Mouse (Mus musculus): ENCODE data around the gene Sec61a1. TPM values are rescaled to one million over a fixed set of nuclear protein-coding genes. Genes with fewer than 3 reads are reported as not detected.

Sec61a1 gene
- total RNA-seq, 2 experiments from 2014 or later = 117 to 128 TPM

DNA sequence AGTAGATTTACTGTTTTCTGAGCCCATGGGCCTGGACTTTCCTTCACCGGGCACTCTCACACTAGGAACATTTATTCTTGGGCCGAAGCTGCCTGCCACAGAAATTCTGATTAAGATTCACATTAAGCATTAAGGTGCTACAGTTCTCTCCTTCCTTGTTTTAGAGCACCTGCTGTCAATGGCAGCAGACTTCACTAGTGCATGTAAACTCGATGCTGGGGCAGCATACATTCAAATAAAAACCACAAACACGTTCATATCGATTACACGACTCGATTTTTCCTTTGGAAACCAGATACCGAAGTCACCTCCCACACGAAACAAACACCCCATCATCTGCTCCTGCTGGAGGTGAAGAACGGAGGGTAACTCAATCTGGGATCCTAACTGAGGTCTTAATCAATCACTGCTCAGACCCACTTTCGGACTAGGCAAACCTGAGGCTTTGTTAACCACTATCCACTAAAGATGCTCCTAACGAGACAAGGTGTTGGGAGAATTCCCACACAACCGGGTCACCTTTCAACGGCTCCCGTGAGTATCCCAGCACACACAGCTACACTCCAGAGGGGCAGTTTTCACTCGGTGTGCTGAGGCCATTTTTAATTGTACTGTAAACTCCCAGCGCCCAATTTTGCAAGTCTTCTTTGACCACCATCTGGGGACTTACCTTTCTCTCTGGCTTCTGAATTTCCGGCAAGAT lies 853 bp downstream of the Sec61a1 start:
- DNase-seq (ENCODE audit: low spot score in 2 of 2) = no peak

DNA sequence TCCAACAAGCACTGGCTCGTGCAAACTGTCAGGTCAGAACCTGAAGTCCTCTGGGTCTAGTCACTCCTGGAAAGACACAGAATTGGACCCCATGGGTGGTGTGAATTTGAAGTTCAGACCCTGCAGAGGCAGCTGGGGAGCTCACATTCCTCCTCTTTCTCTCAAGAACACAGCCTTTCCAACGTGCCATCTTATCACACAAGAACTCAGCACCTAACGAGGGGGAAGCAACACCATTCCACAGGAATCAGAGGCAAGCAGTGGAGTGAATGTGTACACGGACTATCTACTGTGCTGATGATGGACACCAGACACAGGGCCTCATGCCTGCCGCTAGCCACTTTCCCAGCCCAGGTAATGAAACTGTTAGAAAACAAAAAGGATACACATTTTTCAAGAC lies 2.0 kb downstream of the Sec61a1 start:
- DNase-seq (ENCODE audit: low spot score in 2 of 2) = no peak

DNA sequence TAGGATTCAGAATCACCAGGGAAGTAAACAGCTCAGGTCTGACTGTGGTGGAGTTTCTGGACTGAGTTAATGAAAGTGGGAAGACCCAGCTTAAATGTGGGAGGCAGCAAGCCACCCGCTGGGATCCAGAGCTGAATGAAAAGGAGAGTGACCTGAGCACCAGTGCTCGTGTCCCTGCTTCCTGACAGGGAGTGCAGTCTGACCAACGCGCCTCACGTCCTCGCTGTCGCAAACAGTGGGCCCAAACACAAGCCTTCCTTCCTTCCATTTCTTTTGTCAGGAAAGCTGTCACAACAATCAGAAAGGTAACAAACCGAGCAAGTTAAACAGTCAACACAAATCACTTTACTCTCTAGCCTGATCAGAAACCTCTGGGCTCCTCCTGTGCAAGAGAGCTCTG lies 2.7 kb downstream of the Sec61a1 start:
- DNase-seq (ENCODE audit: low spot score in 2 of 2) = no peak

DNA sequence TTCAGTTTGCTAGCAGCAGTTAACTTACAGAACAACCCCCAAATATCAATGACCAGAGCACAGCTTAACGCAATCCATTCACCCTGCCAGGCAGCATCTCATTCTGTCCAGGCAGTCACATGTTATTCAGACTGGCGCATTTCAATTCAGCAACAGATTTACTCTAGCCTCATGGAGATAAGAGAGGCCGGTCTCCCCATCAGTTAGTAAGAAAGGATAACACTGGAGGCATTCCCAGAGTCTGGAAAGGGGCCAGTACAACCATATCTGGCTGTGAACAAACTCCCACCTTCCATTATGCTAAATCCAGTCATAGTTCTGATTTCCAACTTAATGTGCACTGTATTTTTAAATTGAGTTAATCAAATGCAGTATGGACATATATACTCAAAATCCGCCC lies 4.2 kb downstream of the Sec61a1 start:
- DNase-seq (ENCODE audit: low spot score in 2 of 2) = no peak

DNA sequence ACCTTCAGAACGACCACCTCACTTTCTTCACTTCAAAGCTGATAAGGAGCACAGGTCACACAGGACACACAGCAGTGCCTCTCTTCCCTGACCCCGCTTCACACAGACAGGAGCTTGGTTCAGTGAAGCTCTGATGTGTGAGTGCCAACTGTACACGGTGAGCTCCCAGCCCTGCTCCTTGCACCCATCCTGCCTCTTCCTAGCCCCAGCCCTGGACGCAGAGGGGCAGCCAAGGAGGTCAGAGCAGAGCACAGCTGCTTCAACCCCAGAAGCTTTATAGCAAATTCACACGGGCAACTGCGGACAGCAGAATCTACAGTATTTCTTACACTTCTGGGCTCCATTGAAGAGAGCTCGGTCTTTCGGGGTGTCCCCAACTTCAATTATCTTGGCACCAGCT lies 4.7 kb downstream of the Sec61a1 start:
- DNase-seq (ENCODE audit: low spot score in 2 of 2) = no peak

DNA sequence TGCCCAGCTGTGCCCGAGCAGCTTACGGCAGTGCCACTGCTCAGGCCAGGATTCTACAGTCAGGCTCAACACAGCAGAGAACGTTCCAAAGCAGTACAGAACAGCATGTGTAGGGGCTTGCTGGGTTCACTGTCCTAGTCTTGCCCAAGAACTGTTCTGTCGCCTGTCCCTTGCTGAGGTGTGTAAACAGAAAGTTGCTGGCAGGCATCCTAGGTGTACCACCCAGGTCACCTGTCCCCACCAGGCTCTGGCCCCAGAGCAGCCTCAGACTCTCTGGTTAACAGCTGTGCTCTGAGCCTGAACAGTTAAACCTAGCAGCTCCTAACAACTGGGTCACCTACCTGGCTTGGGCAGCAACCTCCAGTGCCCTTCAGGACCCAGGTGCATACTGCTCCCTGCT lies 15.7 kb downstream of the Sec61a1 start:
- DNase-seq (ENCODE audit: low spot score in 2 of 2) = no peak

DNA sequence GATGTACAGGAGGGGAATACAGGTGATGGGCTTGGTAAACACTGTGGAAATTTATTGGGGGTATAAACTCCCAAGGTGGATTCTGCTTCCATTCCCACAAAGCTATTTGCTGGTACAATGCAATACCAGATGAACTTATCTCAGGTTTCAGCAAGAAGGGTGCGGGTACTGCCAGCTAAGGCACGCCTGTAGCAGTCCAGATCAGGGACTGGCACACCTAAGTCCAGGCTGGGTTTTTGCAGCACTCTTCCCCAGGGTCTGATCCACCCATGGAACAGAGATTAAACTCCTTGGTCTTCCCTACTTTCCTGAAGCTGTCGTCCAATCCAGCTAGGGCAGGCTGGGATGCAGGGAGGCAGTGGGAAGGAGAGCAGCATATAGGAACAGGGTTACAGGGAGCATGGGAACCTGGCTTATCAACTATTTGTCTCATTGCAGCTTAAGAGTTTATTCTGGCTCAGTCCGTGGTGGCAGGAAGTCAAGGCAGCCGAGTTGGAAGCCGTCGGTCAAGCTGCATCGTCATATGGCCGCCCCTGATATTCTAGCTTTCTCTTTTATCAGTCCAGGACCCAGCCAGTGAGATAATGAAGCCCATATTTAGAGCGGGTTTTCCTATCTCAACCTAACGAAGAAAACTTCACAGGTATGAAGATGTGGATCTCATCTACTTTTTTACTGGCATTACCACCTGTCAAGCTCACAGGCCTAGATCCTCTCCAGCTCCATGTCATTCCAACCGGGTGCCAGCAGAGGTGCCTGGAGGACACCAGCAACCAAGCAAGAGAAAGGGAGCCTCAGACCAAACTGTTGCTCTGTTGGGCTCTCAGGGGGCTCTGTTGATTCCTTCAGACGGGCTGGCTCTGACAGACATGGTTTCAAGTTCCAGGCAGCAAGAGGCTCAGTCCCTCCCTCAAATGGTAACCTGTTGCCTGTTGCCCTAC lies 16.4 kb downstream of the Sec61a1 start:
- no peak for DNase-seq (ENCODE audit: low spot score in 2 of 2)

DNA sequence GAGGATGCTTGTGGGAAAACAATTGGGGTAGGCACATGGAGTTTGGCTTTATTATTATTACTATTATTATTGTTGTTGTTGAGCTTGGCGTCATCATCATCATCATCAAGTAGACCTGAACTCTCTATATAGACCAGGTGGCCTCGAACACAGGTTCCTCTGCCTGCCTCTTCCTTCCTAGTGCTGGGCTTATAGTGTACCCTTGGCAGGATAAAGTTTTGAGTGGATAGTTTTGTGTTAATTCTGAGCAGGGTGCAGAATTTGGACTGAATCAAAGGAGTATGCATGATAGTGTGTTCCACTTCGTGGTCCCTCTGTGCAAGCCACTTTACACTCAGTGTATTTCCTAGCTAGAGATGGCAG lies 18.3 kb downstream of the Sec61a1 start:
- no peak for DNase-seq (ENCODE audit: low spot score in 2 of 2)

DNA sequence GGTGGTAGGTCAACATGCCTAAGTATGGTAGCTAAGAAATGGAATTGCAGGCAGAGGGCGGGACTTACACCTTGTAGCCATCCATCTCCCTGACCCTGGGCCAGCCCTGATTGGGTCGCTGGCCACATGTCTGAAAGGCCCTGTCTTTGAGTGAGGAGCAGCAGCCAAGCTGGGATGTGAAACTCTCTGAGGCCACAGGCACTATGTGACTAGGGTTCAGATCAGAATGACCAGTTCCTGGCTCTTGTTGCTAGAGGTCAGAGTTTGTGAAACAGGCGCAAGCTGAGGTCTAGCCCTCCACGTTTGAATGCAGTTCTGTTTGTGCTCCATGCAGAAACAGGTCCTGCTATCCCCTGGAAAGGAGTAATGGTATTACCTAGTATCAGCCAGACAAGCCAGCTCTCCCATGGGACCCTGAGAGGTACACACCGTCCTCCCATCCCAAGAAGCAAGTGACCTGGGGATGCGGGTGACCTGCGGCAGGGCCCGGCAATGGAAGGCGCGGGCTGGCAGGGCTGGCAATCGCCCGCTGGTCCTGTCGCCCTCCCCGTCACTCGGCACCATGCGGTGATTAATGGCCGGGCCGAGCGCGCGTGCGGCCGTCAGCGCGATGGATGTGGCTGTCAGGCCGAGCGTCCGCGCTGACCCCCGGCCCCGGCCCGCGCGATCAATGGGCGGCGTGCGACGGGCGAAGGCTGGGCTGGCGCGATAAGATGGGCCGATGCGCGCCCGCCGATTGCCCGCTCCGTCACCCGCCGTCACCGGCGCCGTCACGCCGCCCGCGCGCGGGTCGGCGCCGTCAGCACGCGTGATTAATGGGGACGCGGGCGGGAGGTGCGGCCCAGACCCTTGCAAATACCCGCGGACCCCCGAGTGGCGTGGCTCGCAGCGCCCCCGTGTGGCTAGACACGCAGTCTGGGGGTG lies 19.0 kb downstream of the Sec61a1 start:
- DNase-seq (ENCODE audit: low spot score in 2 of 2) = peak; percentile 59 to 60

DNA sequence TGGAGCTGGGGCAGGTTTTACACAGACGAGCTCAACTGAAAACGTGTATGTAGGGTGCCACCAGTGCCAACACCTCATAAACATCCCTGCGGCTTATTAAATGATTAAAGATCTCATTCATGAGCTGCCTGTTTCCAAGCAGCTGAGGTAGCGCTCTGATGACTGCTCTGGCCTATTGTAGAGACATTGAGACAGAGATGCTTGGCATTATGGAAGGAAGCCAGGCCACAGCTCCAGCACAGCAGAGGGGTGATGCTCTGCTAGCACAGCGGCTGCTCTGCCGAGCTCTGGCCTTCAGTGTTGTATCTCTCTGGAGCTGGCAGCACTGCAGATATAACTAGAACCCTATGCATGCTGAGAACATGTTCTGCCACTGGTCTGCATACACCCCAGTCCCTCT lies 25.0 kb downstream of the Sec61a1 start:
- DNase-seq (ENCODE audit: low spot score in 2 of 2) = no peak

DNA sequence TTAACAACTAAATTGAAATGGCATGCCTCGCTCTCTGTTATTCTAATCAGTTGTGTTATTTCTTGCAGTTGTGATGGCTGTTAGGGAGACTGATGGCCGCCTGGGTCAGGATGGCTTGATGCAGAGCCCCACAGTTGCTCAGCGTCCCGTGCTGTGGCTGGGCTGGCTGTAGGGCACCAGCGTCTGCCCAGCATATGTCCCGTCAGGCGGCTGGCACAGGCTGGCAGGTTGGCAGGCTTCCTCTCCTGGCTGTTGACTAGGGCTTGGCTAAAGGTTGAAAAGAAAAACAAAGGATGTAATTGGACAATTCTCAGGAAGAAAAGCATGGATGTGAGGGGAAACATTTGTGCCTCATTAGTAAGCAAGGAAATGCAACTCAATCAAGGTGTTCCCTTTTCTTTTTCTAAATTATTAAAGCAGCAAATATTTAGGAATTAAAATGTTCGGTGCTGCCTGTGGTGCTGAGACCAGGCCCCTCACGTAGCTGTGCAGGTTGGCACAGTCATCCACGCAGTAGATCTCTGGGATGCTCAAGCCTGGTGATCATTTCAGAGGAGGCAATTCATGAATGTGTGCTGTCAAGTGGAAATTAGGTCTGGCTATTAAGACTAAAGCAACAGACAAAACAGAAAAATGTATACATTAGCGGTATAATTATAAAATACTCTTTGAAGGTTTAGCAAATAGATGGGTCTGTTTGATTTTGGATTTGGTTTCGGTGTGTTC lies 27.9 kb downstream of the Sec61a1 start:
- DNase-seq (ENCODE audit: low spot score in 2 of 2) = peak in 1 of 2 experiments; percentile 51

DNA sequence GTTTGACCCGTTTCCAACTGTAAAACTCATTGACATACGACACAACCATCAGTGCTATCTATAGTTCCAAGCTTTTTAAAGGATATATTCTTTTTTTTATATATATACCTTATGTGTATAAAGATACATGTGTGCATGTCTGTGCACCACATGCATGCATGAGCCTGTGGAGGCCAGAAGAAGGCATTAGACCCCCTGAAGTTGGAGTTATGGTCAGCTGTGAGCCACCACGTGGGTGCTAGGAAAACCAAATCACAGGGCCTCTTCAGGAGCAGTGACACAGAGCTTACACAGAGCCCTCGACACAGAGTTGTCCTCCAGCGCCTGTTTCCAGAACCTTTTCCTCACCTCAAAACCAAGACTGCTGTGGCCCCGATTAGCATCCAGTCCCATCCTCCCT lies 28.9 kb downstream of the Sec61a1 start:
- DNase-seq (ENCODE audit: low spot score in 2 of 2) = no peak

DNA sequence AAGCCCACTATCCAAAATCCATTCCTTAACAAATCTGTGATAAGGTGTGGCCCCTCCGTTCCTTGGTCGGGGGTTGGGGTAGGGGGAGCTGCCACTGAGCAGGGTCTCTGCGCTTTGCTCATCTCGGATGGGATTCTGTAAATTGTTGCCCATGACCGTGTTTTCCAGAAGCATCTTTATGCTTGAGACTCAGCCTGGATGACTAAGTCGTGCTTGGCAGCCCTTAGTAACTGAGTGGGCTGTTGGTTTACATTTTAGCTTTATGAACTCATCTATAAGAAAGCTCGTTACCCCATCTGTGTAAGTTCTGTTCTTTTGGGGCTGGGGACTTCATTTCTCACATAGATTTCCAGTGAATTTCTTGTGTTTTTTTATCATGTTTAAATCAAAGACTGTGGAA lies 29.7 kb downstream of the Sec61a1 start:
- DNase-seq (ENCODE audit: low spot score in 2 of 2) = no peak

DNA sequence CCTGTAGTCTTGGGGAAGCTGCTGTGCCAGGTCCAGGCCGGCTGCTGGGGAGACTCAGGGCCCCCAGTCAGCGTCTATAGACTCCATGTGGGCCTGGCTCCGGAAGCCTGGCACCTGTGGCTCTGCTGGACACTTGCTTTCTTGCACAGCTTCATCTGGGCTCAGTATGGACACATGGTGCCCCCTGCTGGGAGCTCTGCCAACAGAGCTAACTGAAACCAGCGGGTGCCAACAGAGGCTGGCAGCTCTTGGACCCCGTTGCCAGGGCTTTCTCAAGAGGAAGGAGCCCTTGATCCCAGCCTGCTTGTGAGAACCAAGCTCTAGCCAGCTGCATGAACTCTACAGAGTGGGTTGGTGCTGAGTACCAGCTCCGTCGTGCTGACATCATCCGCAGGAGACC lies 31.8 kb downstream of the Sec61a1 start:
- DNase-seq (ENCODE audit: low spot score in 2 of 2) = peak in 1 of 2 experiments; percentile 64

DNA sequence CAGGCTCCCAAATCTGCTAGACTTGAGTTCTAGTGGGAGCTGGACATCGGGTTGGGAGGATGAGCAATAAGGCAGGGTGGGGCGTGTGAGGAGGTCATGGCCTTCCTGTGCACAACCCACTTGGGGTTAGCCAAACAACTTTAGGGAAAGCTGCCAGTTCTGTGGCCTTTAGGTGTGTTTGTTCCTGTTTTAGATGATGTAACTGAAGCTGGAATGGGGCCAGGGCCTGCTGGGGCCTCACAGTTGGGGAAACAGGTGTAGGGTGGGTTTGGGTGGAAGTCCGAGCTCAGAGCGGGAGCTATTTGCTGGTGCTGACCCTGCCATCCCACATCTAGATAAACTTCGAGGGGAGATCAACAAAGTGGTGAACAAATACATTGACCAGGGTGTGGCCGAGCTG lies 33.3 kb downstream of the Sec61a1 start:
- no peak for DNase-seq (ENCODE audit: low spot score in 2 of 2)

DNA sequence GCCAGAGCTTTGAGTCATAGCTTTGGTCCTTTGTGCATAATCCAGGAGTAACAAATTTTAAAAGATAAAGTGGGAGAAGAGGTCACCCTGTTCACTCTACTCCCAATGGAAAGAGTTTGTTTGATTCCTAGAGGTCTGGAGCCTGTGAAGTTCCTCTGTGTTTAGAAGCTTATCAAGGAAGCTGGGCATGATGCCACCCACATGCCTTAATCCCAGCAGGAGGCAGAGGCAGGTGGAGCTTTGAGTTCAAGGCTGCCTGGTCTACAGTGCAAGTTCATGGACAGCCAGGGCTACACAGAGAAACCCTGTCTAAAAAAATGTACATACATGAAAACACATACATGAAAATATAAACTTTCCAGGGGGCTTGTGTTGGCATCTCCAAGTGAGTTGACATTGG lies 34.8 kb downstream of the Sec61a1 start:
- no peak for DNase-seq (ENCODE audit: low spot score in 2 of 2)

DNA sequence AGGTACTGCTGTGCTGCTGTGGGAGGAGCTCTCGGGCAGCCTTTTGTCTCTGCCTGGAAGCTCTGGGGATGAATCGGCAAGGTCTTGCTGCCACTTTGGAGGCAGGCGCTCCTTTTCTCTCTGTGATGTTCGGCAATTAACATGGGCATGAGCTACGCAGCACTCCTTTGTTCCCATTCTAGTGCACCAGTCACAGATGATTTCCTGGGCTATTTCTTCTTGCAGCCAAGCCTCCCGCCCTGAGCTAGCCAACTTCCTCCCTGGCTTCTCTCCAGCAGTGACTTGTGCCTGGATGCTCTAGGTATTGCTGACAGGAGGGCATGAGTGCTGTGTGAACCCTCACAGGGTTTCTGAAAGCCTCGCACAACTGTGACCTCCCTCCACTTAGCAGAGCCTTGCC lies 35.6 kb downstream of the Sec61a1 start:
- no peak for DNase-seq (ENCODE audit: low spot score in 2 of 2)

DNA sequence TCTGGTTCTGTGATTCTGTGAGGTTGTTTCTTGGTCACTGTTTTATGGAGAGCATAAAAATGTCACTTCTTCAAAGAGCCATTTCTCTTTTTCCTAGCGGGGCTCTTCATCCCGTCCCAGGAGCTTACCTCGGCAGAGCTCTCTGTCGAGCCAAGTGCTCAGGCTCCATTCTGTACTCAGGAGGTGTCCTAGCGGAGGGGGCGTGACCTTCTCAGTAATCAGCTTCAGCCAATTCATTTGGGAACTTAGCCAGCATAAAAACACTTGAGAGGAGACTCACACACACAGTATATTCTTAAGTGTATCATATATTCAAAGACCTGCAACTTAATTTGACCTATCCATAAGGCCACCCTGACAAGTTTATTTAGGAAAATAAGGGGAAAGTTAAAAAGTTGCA lies 38.3 kb downstream of the Sec61a1 start:
- no peak for DNase-seq (ENCODE audit: low spot score in 2 of 2)

DNA sequence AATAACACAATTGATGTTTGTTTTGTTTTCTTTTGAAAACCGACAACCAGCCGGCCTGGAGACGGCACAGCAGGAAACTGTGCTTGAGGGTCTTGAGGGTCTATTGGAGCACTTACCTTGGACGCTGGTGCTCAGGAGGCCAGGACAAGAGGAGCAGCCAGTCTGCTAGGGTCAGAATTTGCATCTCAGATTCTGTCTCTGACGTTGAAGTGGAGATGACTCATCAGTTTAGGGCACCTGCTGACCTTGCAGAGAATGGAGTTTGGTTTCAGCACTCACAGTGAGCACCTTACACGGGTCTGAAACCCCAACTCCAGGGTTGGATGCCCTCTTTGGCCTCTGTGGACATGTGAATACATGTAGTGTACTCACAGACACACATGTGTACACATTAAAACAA lies 48.8 kb downstream of the Sec61a1 start:
- DNase-seq (ENCODE audit: low spot score in 2 of 2) = no peak

DNA sequence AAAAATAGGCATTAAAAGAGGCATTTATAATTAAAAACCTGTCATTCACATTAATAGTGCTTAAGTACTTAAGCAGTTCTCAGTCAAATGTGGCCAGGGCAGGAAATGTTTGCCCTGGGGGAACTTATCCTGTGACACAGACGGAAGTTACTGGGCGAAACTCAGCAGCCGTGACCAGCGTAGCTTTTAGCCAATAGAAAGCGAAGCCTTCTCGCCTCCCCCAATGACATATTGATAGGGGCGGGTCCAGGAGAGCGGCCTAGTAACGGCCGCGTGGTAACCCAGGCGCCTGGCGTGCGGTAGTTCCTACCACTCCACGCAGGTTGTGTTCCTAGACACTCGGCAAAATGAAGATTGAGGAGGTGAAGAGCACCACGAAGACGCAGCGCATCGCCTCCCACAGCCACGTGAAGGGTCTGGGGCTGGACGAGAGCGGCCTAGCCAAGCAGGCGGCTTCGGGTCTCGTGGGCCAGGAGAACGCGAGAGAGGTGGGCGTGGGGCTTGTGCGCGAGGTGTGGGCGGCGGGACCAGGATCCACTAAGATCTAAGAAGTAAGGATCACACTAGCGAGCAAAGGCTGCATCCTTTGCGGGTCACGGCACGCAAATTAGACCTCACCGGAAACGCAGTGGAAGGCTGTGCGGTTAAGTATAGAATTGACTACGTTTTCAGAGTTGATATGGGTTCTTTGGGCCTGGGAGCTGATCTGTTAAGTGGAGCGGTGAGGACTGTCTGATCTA lies 53.4 kb downstream of the Sec61a1 start, which contains the start of gene Ruvbl1:
Ruvbl1 (plus strand) TSS at position 229 of the 740 bp plus-strand sequence.
- DNase-seq (ENCODE audit: low spot score in 2 of 2) = peak; percentile 79 to 89
